Mouse (Mus musculus): ENCODE measurements at regions not wholly inside any gene's neighbourhood (a gene's known extent, or its start where the extent isn't known, plus 50 kb on each side); places are given as distances from the start of the nearest gene placed in this dataset.
"Not testable (repeated sequence)": the region's sequence is repeated elsewhere in the genome, so short reads cannot be mapped to it uniquely, and the experiment has no call there.

DNA sequence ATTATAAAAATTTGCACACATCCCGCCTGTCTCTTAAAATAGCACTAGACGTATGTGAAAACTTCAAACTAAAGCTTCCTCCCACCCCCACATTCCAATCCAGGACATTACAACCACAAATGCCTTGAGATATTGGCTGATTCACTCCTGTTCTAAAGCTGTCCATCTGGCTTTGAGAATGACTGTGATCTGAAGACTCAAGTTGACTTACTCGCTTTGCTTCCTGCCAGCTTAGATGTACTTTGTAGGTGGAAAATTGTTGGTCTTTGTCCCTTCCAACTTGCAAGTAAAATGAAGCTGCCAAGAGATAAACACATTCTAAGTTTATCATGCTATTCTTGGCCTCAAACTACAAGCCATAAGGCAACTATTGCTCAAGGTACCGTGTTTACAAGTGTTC is 779.7 kb downstream of the Cetn3 start:
- intact Hi-C loops (cut with DNase I) = loop anchor here (2.0 to 10.0 kb wide), 3 partner anchors 245 to 962 kb away; no protein-coding TSS in a partner anchor
- peak overlapping the region; percentile 58 for H3K27ac ChIP-seq
- H3K4me3 ChIP-seq = no peak overlapping the region
- DNase-seq (ENCODE audit: extremely low spot score in 1 of 2, low spot score in 2 of 2) = no peak
- no peak for TF ChIP-seq CTCF (IDR thresholded peaks at IDR 0.05)

DNA sequence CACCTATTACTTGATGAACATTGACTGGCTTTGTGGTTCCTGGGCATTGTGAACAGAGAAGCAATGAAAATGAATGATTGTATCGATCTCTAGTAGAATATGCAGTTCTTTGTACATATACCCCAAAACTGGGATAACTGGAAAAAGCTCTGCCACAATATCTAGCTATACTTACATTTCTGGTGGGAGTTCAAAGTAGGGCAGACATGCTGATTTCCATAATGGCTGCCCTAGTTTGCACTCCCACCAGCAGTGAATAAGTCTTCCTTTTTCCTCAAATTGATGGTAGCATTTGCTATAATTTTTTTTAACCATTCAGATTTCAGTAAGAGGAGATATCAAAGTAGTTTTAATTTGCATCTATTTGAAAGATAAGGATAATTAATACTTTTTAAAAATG is 788.0 kb downstream of the Cetn3 start:
- intact Hi-C loops (cut with DNase I) = loop anchor here (5.0 to 10.0 kb wide), 2 partner anchors 629 to 1084 kb away; no protein-coding TSS in a partner anchor
- Histone ChIP-seq H3K4me3 (no peak overlapping the region), H3K27ac (peak overlapping the region; percentile 21; the same call in 1 of the 2 replicates)
- TF ChIP-seq CTCF (IDR thresholded peaks at IDR 0.05) = no peak
- no peak for DNase-seq (ENCODE audit: extremely low spot score in 1 of 2, low spot score in 2 of 2)

- no peak for DNase-seq (ENCODE audit: extremely low spot score in 1 of 2, low spot score in 2 of 2)
- Histone ChIP-seq H3K27ac (no peak overlapping the region), H3K4me3 (no peak overlapping the region)
- intact Hi-C loops (cut with DNase I) = loop anchor here (10.0 kb wide), 1 partner anchor 1077 kb away; no protein-coding TSS in a partner anchor
- no peak for TF ChIP-seq CTCF (IDR thresholded peaks at IDR 0.05)
Measured at GRCm38 (mm10) chr13:82577937-82578336, 795.1 kb downstream of the Cetn3 start.

- no peak for TF ChIP-seq CTCF (IDR thresholded peaks at IDR 0.05)
- intact Hi-C loops (cut with DNase I) = no loop called here
- Histone ChIP-seq H3K4me3 (no peak overlapping the region), H3K27ac (no peak overlapping the region; the same call in none of the 2 replicates)
- no peak for DNase-seq (ENCODE audit: extremely low spot score in 1 of 2, low spot score in 2 of 2)
Measured at GRCm38 (mm10) chr13:82586335-82586734, 803.5 kb downstream of the Cetn3 start.

- no peak for DNase-seq (ENCODE audit: extremely low spot score in 1 of 2, low spot score in 2 of 2)
- intact Hi-C loops (cut with DNase I) = no loop called here
- peak overlapping the region; percentile 58 for H3K27ac ChIP-seq
- TF ChIP-seq CTCF (IDR thresholded peaks at IDR 0.05) = no peak
- H3K4me3 ChIP-seq = no peak overlapping the region
Measured at GRCm38 (mm10) chr13:82593831-82594230, 811.0 kb downstream of the Cetn3 start.

GRCm38 (mm10) chr13:82595566-82595965 is 812.7 kb downstream of the Cetn3 start:
- Histone ChIP-seq H3K27ac (peak overlapping the region; percentile 54), H3K4me3 (no peak overlapping the region)
- intact Hi-C loops (cut with DNase I) = no loop called here
- DNase-seq (ENCODE audit: extremely low spot score in 1 of 2, low spot score in 2 of 2) = no peak
- no peak for TF ChIP-seq CTCF (IDR thresholded peaks at IDR 0.05)

- DNase-seq (ENCODE audit: extremely low spot score in 1 of 2, low spot score in 2 of 2); H3K27ac ChIP-seq; intact Hi-C loops (cut with DNase I); H3K4me3 ChIP-seq: not testable (repeated sequence)
Measured at GRCm38 (mm10) chr13:82605868-82606267, 823.0 kb downstream of the Cetn3 start.

DNA sequence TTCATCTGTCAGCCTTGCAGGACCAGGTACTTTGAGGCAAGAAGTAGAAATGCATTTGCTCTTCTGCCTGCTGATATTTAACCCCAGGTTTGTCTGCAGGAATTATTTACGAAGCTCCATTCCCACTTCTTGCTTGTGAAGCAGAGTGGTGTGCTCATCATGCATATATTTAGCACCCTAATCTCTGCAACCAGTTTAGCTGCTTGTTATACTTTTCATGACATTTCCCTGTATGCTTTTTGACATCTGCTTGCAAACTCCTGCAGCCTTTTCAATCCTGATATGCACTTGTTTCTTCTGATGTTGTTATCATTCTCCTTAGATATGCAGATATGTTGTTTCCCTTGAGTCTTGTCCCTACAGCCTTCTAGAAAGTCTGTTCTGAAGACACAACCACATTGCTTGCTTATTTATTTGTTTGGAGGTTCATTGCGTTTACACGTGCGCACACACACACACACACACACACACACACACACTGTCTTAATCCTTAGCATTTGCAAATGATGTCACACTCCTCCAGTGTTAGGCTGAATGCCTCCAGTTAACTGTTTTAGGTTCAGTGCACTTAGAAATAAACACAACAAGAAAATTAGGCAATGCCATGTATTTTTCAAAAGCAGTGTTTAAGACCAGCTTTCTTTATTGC is 836.3 kb downstream of the Cetn3 start:
- no peak for DNase-seq (ENCODE audit: extremely low spot score in 1 of 2, low spot score in 2 of 2)
- intact Hi-C loops (cut with DNase I) = no loop called here
- no peak for TF ChIP-seq CTCF (IDR thresholded peaks at IDR 0.05)

GRCm38 (mm10) chr13:82620036-82620435 is 837.2 kb downstream of the Cetn3 start:
- no peak for TF ChIP-seq CTCF (IDR thresholded peaks at IDR 0.05)
- peak overlapping the region; percentile 45; the same call in 1 of the 2 replicates for H3K27ac ChIP-seq
- intact Hi-C loops (cut with DNase I) = no loop called here

More for the DNA sequence above, 836.3 kb downstream of the Cetn3 start:
- peak overlapping the region; percentile 45; the same call in 1 of the 2 replicates for H3K27ac ChIP-seq
- H3K4me3 ChIP-seq = no peak overlapping the region

GRCm38 (mm10) chr13:82620749-82621148 is 837.9 kb downstream of the Cetn3 start:
- DNase-seq (ENCODE audit: extremely low spot score in 1 of 2, low spot score in 2 of 2) = no peak
- Histone ChIP-seq H3K27ac (no peak overlapping the region), H3K4me3 (no peak overlapping the region)
- no peak for TF ChIP-seq CTCF (IDR thresholded peaks at IDR 0.05)
- intact Hi-C loops (cut with DNase I) = no loop called here

More at GRCm38 (mm10) chr13:82620036-82620435, 837.2 kb downstream of the Cetn3 start:
- DNase-seq (ENCODE audit: extremely low spot score in 1 of 2, low spot score in 2 of 2) = no peak
- H3K4me3 ChIP-seq = no peak overlapping the region

DNA sequence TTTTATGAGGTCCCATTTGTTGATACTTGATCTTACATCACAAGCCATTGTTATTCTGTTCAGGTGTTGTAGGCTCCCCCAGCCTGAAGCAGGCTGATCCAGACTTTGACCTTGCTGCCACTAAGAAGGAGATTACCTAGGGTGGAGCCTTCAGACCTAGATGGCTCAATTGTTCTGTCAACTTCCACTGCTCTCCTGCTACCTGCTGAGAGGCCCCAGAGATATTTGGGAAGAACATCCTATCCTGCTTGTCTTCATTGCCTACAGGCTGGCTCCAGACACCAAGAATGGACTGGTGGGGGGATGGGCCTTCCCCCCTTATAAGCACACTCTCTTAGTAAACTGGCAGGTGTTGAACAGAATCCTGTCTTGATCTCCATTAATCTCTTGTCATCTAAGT is 845.9 kb downstream of the Cetn3 start:
- H3K4me3 ChIP-seq; DNase-seq (ENCODE audit: extremely low spot score in 1 of 2, low spot score in 2 of 2); H3K27ac ChIP-seq; intact Hi-C loops (cut with DNase I): not testable (repeated sequence)
